Mouse (Mus musculus) myocyte (in vitro differentiated cells): ENCODE measurements around the gene Rdx. TPM values are rescaled to one million over a fixed set of nuclear protein-coding genes. Genes with fewer than 3 reads are reported as not detected.

Experiments used
- H3K27me3 ChIP-seq: one replicate; pipeline ENCODE4 v1.6.1; 2011; ENCODE audit not compliant: control insufficient read depth, insufficient read depth, insufficient read length
- H3K36me3 ChIP-seq: one replicate; pipeline ENCODE4 v1.6.1; 2011; ENCODE audit not compliant: control insufficient read depth, insufficient read depth
- H3K4me2 ChIP-seq: one replicate; pipeline ENCODE4 v1.6.1; 2011; ENCODE audit warnings: low read depth, control low read depth
- H3K4me3 ChIP-seq: one replicate; pipeline ENCODE4 v1.5.1; 2011; ENCODE audit warnings: mild to moderate bottlenecking, control low read depth, moderate library complexity
- H3K79me2 ChIP-seq: one replicate; pipeline ENCODE4 v1.6.1; 2011; ENCODE audit not compliant: control insufficient read depth, insufficient read depth
- H3ac ChIP-seq: one replicate; pipeline ENCODE4 v1.6.1; 2011; ENCODE audit not compliant: control insufficient read depth, insufficient read length
- CEBPB ChIP-seq: IDR thresholded peaks from 2 replicates; pipeline ENCODE4 v1.6.1; 2011; ENCODE audit warnings: mild to moderate bottlenecking, moderate library complexity; ENCODE audit not compliant: poor library complexity, insufficient read depth, severe bottlenecking
- E2F4 ChIP-seq: IDR thresholded peaks from one replicate; pipeline ENCODE4 v1.6.1; 2011; ENCODE audit warnings: mild to moderate bottlenecking, control low read depth, moderate library complexity; ENCODE audit not compliant: insufficient read depth
- MAX ChIP-seq: IDR thresholded peaks from one replicate; pipeline ENCODE4 v1.6.1; 2011; ENCODE audit warnings: low read depth, mild to moderate bottlenecking, control low read depth
- MYOD1 ChIP-seq, 3 experiments: IDR thresholded peaks; one replicate each; pipeline ENCODE4 v1.6.1; 2011; ENCODE audit warnings: control low read depth in 2 of 3, low read depth in 2 of 3, mild to moderate bottlenecking in 2 of 3, moderate library complexity in 1 of 3; ENCODE audit not compliant: insufficient read length in 2 of 3, control insufficient read depth in 1 of 3
- MYOG ChIP-seq, 3 experiments: IDR thresholded peaks; one replicate each; pipeline ENCODE4 v1.6.1; 2011; ENCODE audit warnings: control low read depth in 2 of 3, low read depth in 2 of 3, mild to moderate bottlenecking in 2 of 3; ENCODE audit not compliant: insufficient read length in 2 of 3, control insufficient read depth in 1 of 3, insufficient read depth in 1 of 3
- POLR2A ChIP-seq: IDR thresholded peaks from one replicate; pipeline ENCODE4 v1.6.1; 2011; ENCODE audit warnings: low read depth, mild to moderate bottlenecking, control low read depth, moderate library complexity; ENCODE audit not compliant: insufficient read length
- POLR2AphosphoS2 ChIP-seq: IDR thresholded peaks from one replicate; pipeline ENCODE4 v1.6.1; 2011; ENCODE audit warnings: low read depth, control low read depth; ENCODE audit not compliant: insufficient read length
- REST ChIP-seq: IDR thresholded peaks from one replicate; pipeline ENCODE4 v1.6.1; 2011; ENCODE audit warnings: mild to moderate bottlenecking, control low read depth, moderate library complexity; ENCODE audit not compliant: insufficient read depth, insufficient read length
- SRF ChIP-seq: IDR thresholded peaks from one replicate; pipeline ENCODE4 v1.6.1; 2011; ENCODE audit warnings: low read depth; ENCODE audit not compliant: control insufficient read depth, insufficient read length
- TCF12 ChIP-seq: IDR thresholded peaks from one replicate; pipeline ENCODE4 v1.6.1; 2011; ENCODE audit warnings: mild to moderate bottlenecking, control low read depth; ENCODE audit not compliant: poor library complexity, insufficient read depth, severe bottlenecking
- TCF3 ChIP-seq: IDR thresholded peaks from one replicate; pipeline ENCODE4 v1.6.1; 2011; ENCODE audit warnings: low read depth, control low read depth; ENCODE audit not compliant: insufficient read length
- USF1 ChIP-seq: IDR thresholded peaks from one replicate; pipeline ENCODE4 v1.6.1; 2011; ENCODE audit warnings: low read depth, mild to moderate bottlenecking, control low read depth, moderate library complexity
- polyA plus RNA-seq: library from polyadenylated mRNA; unstranded; fragments of >200 nt; fragmentation: generic; extraction: Trizol; gene quantifications from one replicate; pipeline ENCODE4 v1.2.1, GENCODE M21; 2012; ENCODE audit warnings: missing spikeins

Rdx gene
- polyA plus RNA-seq, 1 experiment: 28.7 TPM

DNA sequence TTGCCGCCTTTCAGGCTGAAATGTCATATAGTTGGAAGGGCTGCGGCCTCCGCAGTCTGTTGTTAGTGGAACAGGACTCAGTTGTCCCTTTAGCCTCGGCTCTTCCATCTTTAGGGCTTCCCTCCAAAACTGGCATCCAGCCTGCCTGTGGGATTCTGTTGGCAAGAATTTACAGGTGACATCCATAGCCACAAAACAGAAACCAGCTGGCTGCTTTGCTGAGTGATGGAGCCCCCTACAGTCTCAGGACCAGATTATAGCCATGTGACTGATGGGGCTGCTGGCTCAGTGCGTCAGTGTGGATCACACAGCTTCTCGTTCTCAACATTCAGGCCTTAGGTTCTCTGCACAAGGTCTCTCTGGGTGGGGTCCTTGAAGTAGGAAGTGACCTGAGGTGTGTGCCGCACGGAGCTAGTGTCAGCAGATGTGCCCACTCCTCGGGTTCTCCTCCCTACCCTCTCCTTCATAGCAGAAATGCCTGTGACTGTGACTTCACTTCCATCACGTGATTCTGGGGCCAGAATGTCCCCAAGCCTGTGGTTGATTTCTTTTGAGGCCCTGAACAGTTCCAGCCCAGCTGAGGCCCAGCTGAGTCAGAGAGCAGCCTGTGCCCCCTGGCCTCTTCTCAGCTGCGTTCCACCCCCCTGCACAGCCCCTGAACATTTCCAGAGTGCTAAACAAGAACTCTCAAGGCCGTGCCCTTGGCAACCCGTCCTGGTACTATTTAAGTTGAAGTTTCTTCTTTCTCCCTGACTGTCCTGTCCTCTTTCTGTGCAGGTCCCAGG lies 55.3 kb downstream of the Rdx start:
- H3K36me3 ChIP-seq: no peaks in the 10 kb centered on the region
- no peaks in the 10 kb centered on the region for H3K27me3 ChIP-seq
- TF ChIP-seq MAX: no peak
- no peak for TF ChIP-seq POLR2A
- TF ChIP-seq POLR2AphosphoS2: no peak
- no peak for TF ChIP-seq MYOG (IDR thresholded peaks at IDR 0.05; ENCODE audit: control insufficient read depth in 1 of 3, insufficient read depth in 1 of 3, insufficient read length in 2 of 3, low read depth in 2 of 3)
- no peak for TF ChIP-seq TCF3
- no peak overlapping the region for H3ac ChIP-seq
- H3K4me2 ChIP-seq: no peak overlapping the region
- H3K4me3 ChIP-seq: no peak overlapping the region
- no peaks in the 10 kb centered on the region for H3K79me2 ChIP-seq

DNA sequence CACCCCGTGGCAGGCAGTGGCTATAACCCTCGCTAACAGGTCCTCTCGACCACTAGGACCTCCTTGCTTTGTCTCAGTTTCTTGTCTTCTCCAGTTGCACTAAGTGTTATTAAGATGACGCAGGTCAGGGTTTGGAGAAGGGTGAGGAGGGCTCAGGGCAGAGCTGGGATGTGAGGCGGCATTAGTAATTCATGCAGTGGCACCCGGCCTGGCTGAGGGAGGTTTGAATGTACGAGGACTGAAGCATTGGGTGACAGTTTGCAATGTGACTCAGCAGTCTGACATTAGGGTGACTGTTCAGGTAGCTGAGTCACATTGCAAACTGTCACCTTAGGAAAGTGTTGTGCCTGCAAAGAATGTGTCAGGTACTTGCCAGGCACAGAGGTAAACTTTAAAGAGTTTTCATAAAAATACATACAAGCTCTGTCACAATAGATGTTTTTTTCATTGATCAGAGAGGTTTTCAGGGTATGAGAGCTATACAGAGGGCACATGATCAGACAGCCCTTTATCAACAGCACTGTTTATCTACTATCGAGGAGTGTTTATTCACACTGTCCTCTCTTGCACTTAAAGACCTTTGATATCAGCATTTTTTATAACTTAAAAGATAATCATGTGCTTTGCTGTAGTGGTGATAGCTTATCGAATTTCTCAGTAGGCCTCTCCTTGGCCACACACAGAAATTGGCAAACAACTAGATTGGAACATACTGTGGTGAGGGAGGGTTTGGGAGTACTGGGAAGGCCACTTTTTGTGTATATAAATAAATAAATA lies 56.7 kb downstream of the Rdx start:
- TF ChIP-seq POLR2AphosphoS2 (no peak), TCF3 (no peak), USF1 (no peak), MAX (no peak), SRF (no peak), REST (no peak), E2F4 (no peak), POLR2A (no peak), CEBPB (no peak), MYOD1 (IDR thresholded peaks at IDR 0.05; ENCODE audit: control insufficient read depth in 1 of 3, insufficient read length in 2 of 3, low read depth in 2 of 3) (no peak), TCF12 (no peak), MYOG (IDR thresholded peaks at IDR 0.05; ENCODE audit: control insufficient read depth in 1 of 3, insufficient read depth in 1 of 3, insufficient read length in 2 of 3, low read depth in 2 of 3) (no peak)
- Histone ChIP-seq H3K79me2 (no peaks in the 10 kb centered on the region), H3K36me3 (no peaks in the 10 kb centered on the region), H3ac (no peak overlapping the region), H3K4me3 (no peak overlapping the region), H3K4me2 (no peak overlapping the region), H3K27me3 (no peaks in the 10 kb centered on the region)

DNA sequence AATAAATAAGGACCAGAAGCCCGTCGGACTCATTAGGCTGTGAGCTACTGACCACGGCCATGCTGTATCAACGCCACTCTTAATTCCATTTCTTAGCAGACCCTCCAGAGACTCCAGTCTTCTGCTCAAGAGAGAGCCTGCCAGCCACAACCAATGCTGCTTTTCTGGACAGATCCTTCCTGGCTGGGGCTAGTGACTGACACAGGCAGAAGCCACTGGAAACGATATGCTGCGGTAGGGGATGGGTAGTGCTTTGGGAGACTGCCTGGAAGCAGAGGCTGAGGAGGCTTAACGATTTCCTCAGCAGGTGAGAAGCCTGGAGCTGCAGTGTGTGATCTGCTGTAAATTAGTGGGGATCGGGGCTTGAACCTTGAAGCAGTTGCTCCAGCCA lies 57.2 kb downstream of the Rdx start:
- no peaks in the 10 kb centered on the region for H3K79me2 ChIP-seq
- no peak overlapping the region for H3K4me2 ChIP-seq
- no peak overlapping the region for H3K4me3 ChIP-seq
- no peak for TF ChIP-seq MAX
- no peak for TF ChIP-seq POLR2AphosphoS2
- TF ChIP-seq CEBPB: no peak
- TF ChIP-seq E2F4: no peak
- TF ChIP-seq TCF3: no peak
- no peak for TF ChIP-seq MYOG (IDR thresholded peaks at IDR 0.05; ENCODE audit: control insufficient read depth in 1 of 3, insufficient read depth in 1 of 3, insufficient read length in 2 of 3, low read depth in 2 of 3)
- TF ChIP-seq USF1: no peak
- no peak for TF ChIP-seq MYOD1 (IDR thresholded peaks at IDR 0.05; ENCODE audit: control insufficient read depth in 1 of 3, insufficient read length in 2 of 3, low read depth in 2 of 3)
- no peak for TF ChIP-seq REST
- TF ChIP-seq TCF12: no peak
- TF ChIP-seq SRF: no peak
- TF ChIP-seq POLR2A: no peak
- no peaks in the 10 kb centered on the region for H3K27me3 ChIP-seq
- H3K36me3 ChIP-seq: no peaks in the 10 kb centered on the region
- H3ac ChIP-seq: no peak overlapping the region

DNA sequence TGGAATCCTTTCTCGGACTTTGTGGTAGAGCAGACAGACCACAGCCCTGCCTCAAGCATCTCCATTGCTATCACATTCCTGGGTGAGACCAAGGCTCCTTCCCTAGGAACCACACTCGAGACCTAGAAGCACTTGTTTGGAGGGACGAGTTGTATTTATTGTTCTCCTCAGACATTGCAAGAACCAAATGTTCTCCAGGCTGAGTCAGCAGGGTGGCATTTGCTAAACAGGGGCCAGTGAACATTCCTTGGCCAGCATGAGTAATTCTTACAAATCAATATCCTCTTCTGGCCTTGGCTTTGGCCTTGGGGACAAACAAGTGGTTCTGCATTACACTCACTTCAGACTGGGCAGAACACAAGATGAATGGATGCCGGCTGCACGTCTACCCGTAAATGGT lies 58.5 kb downstream of the Rdx start:
- no peak for TF ChIP-seq MAX
- no peak for TF ChIP-seq E2F4
- no peak for TF ChIP-seq MYOD1 (IDR thresholded peaks at IDR 0.05; ENCODE audit: control insufficient read depth in 1 of 3, insufficient read length in 2 of 3, low read depth in 2 of 3)
- no peak for TF ChIP-seq POLR2A
- TF ChIP-seq MYOG (IDR thresholded peaks at IDR 0.05; ENCODE audit: control insufficient read depth in 1 of 3, insufficient read depth in 1 of 3, insufficient read length in 2 of 3, low read depth in 2 of 3): no peak
- TF ChIP-seq POLR2AphosphoS2: no peak
- no peak for TF ChIP-seq TCF3
- no peak for TF ChIP-seq SRF
- Histone ChIP-seq H3K36me3 (no peaks in the 10 kb centered on the region), H3ac (no peak overlapping the region), H3K4me3 (no peak overlapping the region), H3K79me2 (no peaks in the 10 kb centered on the region), H3K27me3 (no peaks in the 10 kb centered on the region), H3K4me2 (no peak overlapping the region)
